Mouse (Mus musculus) intestine, postnatal 0 days (tissue): ENCODE results near the gene Cgrrf1. TPM values are rescaled to one million over a fixed set of nuclear protein-coding genes. Genes with fewer than 3 reads are reported as not detected.

Source experiments
- ATAC-seq: fragments of 200-750 bp; cut with Nextera tagmentation; 2 replicates; pipeline ENCODE4 v1.8.0; 2017; ENCODE audit warnings: mild to moderate bottlenecking, moderate TSS enrichment, moderate library complexity
- H3K27ac ChIP-seq: fragments of 300-500 bp; sonication (generic); 2 replicates; pipeline ENCODE4 v1.5.1; 2014; ENCODE audit warnings: mild to moderate bottlenecking, low read depth, low read length, moderate library complexity
- H3K27me3 ChIP-seq: fragments of 300-500 bp; sonication (generic); replicated peaks from 2 replicates; pipeline ENCODE4 v1.6.1; 2014; ENCODE audit warnings: low read length, mixed read lengths; ENCODE audit not compliant: control insufficient read depth, insufficient read depth
- H3K36me3 ChIP-seq: fragments of 300-500 bp; sonication (generic); 2 replicates; pipeline ENCODE4 v1.6.1; 2014; ENCODE audit warnings: mild to moderate bottlenecking, moderate library complexity; ENCODE audit not compliant: control insufficient read depth, insufficient read depth
- H3K4me1 ChIP-seq: fragments of 300-500 bp; sonication (generic); replicated peaks from 2 replicates; pipeline ENCODE4 v1.6.1; 2014; ENCODE audit warnings: antibody characterized with exemption, low read length, mixed read lengths; ENCODE audit not compliant: control insufficient read depth, insufficient read depth
- H3K4me2 ChIP-seq: fragments of 300-500 bp; sonication (generic); replicated peaks from 2 replicates; pipeline ENCODE4 v1.6.1; 2014; ENCODE audit warnings: low read depth, mild to moderate bottlenecking, moderate library complexity
- H3K4me3 ChIP-seq: fragments of 300-500 bp; sonication (generic); 2 replicates; pipeline ENCODE4 v1.5.1; 2014; ENCODE audit warnings: low read depth, low read length
- H3K9ac ChIP-seq: fragments of 300-500 bp; sonication (generic); 2 replicates; pipeline ENCODE4 v1.6.1; 2014; ENCODE audit warnings: mild to moderate bottlenecking, low read depth, low read length
- H3K9me3 ChIP-seq: fragments of 300-500 bp; sonication (generic); 2 replicates; pipeline ENCODE4 v1.6.1; 2016; ENCODE audit warnings: mixed run types; ENCODE audit not compliant: control insufficient read depth
- CTCF ChIP-seq: sonication (generic); IDR thresholded peaks from 2 replicates; pipeline ENCODE4 v1.5.1; 2016; ENCODE audit warnings: low read depth, mild to moderate bottlenecking, control low read depth, antibody characterized with exemption, moderate library complexity
- WGBS: fragments of 180-500 bp; shearing (Covaris S2); extraction: QIAGEN DNeasy Blood & Tissue Kit; methylation state at CpG from one replicate; pipeline ENCODE4 v1.1.7; 2014; 5-methylcytosine and 5-hydroxymethylcytosine counted together
- polyA plus RNA-seq: library from polyadenylated mRNA; unstranded; fragments of >200 nt; fragmentation: Nextera tagmentation; extraction: Ambion mirVana; gene quantifications from 2 replicates; pipeline ENCODE4 v1.2.1, GENCODE M21; 2015

Cgrrf1 gene
- polyA plus RNA-seq, 1 experiment from 2014 or later: 35.3 TPM

- Histone ChIP-seq H3K4me2 (peak overlapping the region; percentile 72), H3K27me3 (no peaks in the 10 kb centered on the region), H3K36me3 (no peaks in the 10 kb centered on the region; the same call in 1 of the 2 replicates), H3K4me3 (no peak overlapping the region), H3K4me1 (peaks cover 9% of the 10 kb centered on the region), H3K9ac (no peak overlapping the region), H3K9me3 (no peaks in the 10 kb centered on the region), H3K27ac (peak overlapping the region; percentile 98)
- ATAC-seq: peak; percentile 71
- TF ChIP-seq CTCF: no peak
- WGBS: 13% methylated on average over 8 of the region's 8 CpGs
Observed at GRCm38 (mm10) chr14:46788505-46788901, 43.4 kb upstream of the Cgrrf1 start.

DNA sequence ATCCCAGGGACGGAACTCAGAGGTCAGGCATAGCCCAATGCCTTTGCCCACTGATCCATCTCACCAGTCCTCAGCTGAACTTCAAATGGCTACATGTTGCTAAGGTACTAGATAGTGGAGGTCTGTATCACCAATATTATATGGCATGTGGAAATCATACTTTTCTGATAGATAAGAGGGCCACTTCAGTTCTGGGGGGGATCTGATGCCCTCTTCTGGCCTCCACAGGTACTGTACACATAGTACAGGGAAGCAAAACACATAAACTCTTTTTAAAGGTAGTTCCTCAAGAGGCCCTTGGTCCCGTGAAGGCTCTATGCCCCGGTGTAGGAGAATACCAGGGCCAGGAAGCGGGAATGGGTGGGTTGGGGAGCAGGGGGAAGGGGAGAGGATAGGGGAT, 41.6 kb upstream of the Cgrrf1 start:
- H3K4me3 ChIP-seq: no peak overlapping the region
- H3K9me3 ChIP-seq: no peaks in the 10 kb centered on the region
- H3K27me3 ChIP-seq: no peaks in the 10 kb centered on the region
- ATAC-seq: no peak
- H3K4me1 ChIP-seq: peaks cover 9% of the 10 kb centered on the region
- H3K4me2 ChIP-seq: no peak overlapping the region
- no peaks in the 10 kb centered on the region for H3K36me3 ChIP-seq
- TF ChIP-seq CTCF: peak; percentile 72
- 62% methylated on average over 4 of the region's 4 CpGs for WGBS
- H3K9ac ChIP-seq: no peak overlapping the region
- no peak overlapping the region; the same call in 1 of the 2 replicates for H3K27ac ChIP-seq

DNA sequence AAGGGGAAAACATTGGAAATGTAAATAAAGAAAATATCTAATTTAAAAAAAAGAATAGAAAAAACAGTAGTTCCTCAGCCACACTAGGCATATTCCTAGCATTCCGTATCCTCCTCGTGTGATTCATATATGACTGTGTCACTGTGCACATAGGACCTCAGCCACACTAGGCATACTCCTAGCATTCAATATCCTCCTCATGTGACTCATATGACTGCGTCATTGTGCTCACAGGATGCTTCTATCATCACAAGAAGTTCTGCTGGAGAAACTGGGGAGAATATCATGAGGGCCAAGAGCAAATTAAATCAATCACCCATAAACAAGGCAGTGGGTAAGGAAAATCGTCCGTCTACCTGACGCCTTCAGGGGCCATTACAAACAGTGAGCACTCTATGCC, 41.2 kb upstream of the Cgrrf1 start:
- no peak overlapping the region for H3K4me2 ChIP-seq
- 88% methylated on average over 6 of the region's 6 CpGs for WGBS
- H3K9me3 ChIP-seq: no peaks in the 10 kb centered on the region
- no peak overlapping the region for H3K4me3 ChIP-seq
- H3K4me1 ChIP-seq: peaks cover 9% of the 10 kb centered on the region
- H3K36me3 ChIP-seq: no peaks in the 10 kb centered on the region
- H3K9ac ChIP-seq: no peak overlapping the region
- no peak for ATAC-seq
- H3K27me3 ChIP-seq: no peaks in the 10 kb centered on the region
- H3K27ac ChIP-seq: no peak overlapping the region
- TF ChIP-seq CTCF: no peak

DNA sequence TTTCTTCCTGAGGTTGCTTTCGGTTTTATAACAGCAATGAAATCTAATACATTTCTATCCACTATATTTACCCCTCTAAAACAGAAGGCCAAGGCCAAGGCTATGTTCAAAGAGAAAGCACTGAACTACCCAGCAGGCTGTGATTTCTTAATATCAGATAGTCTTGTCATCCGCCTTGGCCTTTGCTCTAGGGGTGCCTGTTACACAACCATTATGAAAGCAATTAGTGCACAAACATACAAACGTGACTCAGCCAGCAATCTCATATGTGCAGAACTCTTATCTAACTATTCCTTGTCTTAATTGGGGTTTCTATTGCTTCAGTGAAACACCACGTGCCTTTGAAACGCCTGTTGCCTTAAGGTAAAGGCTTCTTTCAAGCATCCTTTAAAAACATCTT, 37.8 kb upstream of the Cgrrf1 start:
- H3K4me1 ChIP-seq: no peaks in the 10 kb centered on the region
- H3K36me3 ChIP-seq: no peaks in the 10 kb centered on the region
- no peak for TF ChIP-seq CTCF
- WGBS: 50% methylated on average over 5 of the region's 5 CpGs
- peak; percentile 95 for ATAC-seq
- H3K4me3 ChIP-seq: no peak overlapping the region
- H3K9ac ChIP-seq: no peak overlapping the region
- no peak overlapping the region for H3K4me2 ChIP-seq
- peak overlapping the region; percentile 58 for H3K27ac ChIP-seq
- no peaks in the 10 kb centered on the region for H3K9me3 ChIP-seq
- H3K27me3 ChIP-seq: no peaks in the 10 kb centered on the region

DNA sequence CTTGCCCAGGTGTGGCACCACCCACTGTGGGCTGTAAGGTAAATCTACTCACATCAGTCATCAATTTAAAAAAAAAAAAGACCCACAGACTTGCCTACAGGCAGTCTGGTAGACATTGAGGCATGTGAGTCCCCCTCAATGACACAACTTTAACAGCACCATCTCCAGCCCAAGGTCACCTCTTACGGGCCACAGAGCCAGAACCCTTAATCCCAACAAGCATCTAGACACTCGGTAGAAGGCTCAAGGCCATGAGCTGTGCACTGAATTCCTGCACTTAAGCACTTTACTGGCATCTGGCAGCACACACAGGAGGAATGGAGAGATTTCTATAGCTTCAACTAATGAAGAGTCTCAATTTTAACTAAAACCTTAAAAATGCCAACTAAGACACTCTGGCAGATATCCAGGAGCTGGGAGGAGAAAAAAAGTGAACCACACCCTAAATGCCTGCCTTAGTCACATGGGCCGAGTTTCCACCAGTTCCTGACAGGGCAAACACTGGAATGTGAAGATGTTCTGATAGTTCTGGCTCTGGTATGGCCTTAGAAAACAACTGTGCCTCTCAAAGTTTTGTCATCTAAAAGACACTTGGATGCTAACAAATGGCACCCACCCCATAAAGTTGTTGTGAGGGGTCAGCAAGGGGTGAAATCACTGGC, 31.1 kb upstream of the Cgrrf1 start:
- H3K4me2 ChIP-seq: no peak overlapping the region
- no peak overlapping the region for H3K9ac ChIP-seq
- 64% methylated on average over 3 of the region's 3 CpGs for WGBS
- no peaks in the 10 kb centered on the region for H3K4me1 ChIP-seq
- no peak for TF ChIP-seq CTCF
- no peak overlapping the region for H3K27ac ChIP-seq
- H3K9me3 ChIP-seq: no peaks in the 10 kb centered on the region
- no peak overlapping the region for H3K4me3 ChIP-seq
- no peaks in the 10 kb centered on the region for H3K27me3 ChIP-seq
- no peak; the same call in 1 of the 2 replicates for ATAC-seq
- no peaks in the 10 kb centered on the region; the same call in 1 of the 2 replicates for H3K36me3 ChIP-seq

- Histone ChIP-seq H3K36me3 (no peaks in the 10 kb centered on the region; the same call in 1 of the 2 replicates), H3K4me3 (no peak overlapping the region), H3K27ac (no peak overlapping the region), H3K4me1 (no peaks in the 10 kb centered on the region), H3K9ac (no peak overlapping the region), H3K27me3 (no peaks in the 10 kb centered on the region), H3K4me2 (no peak overlapping the region), H3K9me3 (no peaks in the 10 kb centered on the region)
- TF ChIP-seq CTCF: no peak
- no peak for ATAC-seq
- 83% methylated on average over 4 of the region's 4 CpGs for WGBS
Observed at GRCm38 (mm10) chr14:46803259-46803658, 28.7 kb upstream of the Cgrrf1 start.
